Mouse (Mus musculus): ENCODE results near the gene Ccdc120. TPM values are rescaled to one million over a fixed set of nuclear protein-coding genes. Genes with fewer than 3 reads are reported as not detected.
"Not testable (repeated sequence)": the region's sequence is repeated elsewhere in the genome, so short reads cannot be mapped to it uniquely, and the experiment has no call there.

Ccdc120 gene
- polyA plus RNA-seq, 1 experiment from 2014 or later, result 25.3 TPM

DNA sequence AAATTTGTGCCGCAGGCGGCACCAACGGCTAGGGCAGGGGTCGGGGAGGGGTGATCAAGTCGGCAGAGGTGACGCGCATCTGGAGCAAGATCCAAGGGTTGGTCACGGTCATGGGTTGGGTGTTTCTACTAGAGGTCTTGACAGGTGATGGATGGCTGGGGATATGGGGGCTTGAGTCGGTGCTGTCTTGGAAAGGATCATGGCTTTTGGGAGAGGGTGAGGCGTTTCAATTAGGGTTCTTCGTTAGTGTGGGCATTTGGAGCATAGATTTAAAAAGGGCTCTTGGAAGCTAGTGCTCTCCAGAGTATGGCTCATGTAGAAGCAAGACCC, 28.5 kb downstream of the Ccdc120 start:
- H3K9me3 ChIP-seq (ENCODE audit: low read depth, low read length), result no peaks in the 10 kb centered on the region
- no peak for DNase-seq
- no peak for TF ChIP-seq CTCF (IDR thresholded peaks at IDR 0.05; ENCODE audit: low read depth)
- H3K36me3 ChIP-seq (ENCODE audit: insufficient read depth), result peaks cover 24% of the 10 kb centered on the region; the same call in 1 of the 2 replicates
- 27% methylated on average over 11 of the region's 11 CpGs for WGBS
- peak overlapping the region; percentile 52 for H3K4me3 ChIP-seq (ENCODE audit: low read depth, low read length)
- peak overlapping the region; percentile 65 for H3K4me2 ChIP-seq
- H3K27ac ChIP-seq (ENCODE audit: low read depth), result peak overlapping the region; percentile 95
- H3K4me1 ChIP-seq (ENCODE audit: insufficient read depth), result no peaks in the 10 kb centered on the region
- H3K27me3 ChIP-seq (ENCODE audit: insufficient read depth, low read length), result no peaks in the 10 kb centered on the region
- no peak for ATAC-seq (ENCODE audit: insufficient read depth)
- H3K9ac ChIP-seq, result peak overlapping the region; percentile 65

DNA sequence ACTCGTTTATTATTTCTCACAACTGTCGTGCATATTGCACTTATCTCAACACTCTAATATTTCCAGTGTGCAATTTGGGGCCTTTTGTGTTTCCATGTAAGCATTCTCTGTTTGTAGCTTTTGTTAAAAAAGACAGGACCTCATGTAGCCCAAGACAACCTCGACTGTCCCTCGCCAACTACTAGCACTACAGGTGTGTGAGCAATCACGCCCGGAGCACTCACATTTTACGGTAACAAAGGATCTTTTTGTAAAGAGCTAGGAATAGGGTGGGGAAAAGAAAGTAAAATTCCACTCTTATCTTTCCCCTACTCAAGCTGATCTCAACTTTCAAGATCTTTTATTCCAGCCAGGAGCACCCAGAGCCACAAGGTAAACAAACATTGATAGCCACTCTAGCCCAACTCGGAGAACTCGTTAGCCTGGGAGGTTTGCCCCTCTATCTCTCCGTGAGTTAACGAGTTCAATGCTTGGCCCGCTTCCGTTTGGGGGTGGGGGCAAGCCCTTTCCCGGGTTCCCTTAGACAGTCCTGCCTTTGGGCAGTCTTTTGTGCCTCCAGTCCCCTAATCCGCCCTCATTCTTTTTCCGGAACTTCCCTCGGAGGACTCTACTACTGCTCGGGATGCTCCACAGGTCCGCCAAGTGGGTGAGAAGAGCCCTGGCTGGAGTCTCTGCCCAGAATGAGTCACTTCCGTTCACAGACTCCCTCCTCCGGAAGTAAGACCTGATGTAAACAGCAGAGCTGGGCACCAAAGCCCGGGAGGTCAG, 29.0 kb downstream of the Ccdc120 start, which contains the start of gene Gm45208:
TSS of gene Gm45208 (plus strand) at position 732 of the 768 bp plus-strand sequence.
- DNase-seq (peak; percentile 86), ATAC-seq (ENCODE audit: insufficient read depth) (peak; percentile 94)
- Histone ChIP-seq H3K9me3 (ENCODE audit: low read depth, low read length) (no peaks in the 10 kb centered on the region), H3K9ac (peak within 1 kb of the TSS; percentile 65), H3K27ac (ENCODE audit: low read depth) (peak within 1 kb of the TSS; percentile 95), H3K4me2 (peak within 1 kb of the TSS; percentile 65), H3K36me3 (ENCODE audit: insufficient read depth) (peaks cover 18% of the 10 kb centered on the region; the same call in 1 of the 2 replicates), H3K4me1 (ENCODE audit: insufficient read depth) (no peaks in the 10 kb centered on the region), H3K4me3 (ENCODE audit: low read depth, low read length) (peak within 1 kb of the TSS; percentile 52), H3K27me3 (ENCODE audit: insufficient read depth, low read length) (no peaks in the 10 kb centered on the region)
- WGBS, result 9% methylated on average over 22 of the region's 22 CpGs
- no peak for TF ChIP-seq CTCF (IDR thresholded peaks at IDR 0.05; ENCODE audit: low read depth)

DNA sequence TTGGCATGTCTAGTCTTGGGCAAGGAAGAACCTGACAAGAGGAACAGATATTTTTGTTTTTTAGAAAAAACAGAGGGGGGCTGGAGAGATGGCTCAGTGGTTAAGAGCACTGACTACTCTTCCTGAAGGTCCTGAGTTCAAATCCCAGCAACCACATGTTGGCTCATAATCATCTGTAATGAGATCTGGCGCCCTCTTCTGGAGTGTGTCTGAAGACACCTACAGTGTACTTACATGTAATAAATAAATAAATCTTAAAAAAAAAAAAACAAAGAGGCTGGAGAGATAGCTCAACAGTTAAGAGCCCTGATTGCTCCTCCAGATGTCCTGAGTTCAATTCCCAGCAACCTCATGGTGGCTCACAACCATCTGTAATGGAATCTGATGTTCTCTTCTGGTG, 34.6 kb downstream of the Ccdc120 start:
- not testable (repeated sequence) for H3K4me3 ChIP-seq (ENCODE audit: low read depth, low read length); H3K9ac ChIP-seq; H3K36me3 ChIP-seq (ENCODE audit: insufficient read depth); H3K27ac ChIP-seq (ENCODE audit: low read depth); H3K4me2 ChIP-seq; H3K9me3 ChIP-seq (ENCODE audit: low read depth, low read length); DNase-seq; ATAC-seq (ENCODE audit: insufficient read depth); H3K4me1 ChIP-seq (ENCODE audit: insufficient read depth); H3K27me3 ChIP-seq (ENCODE audit: insufficient read depth, low read length)
- 50% methylated on average over 1 of the region's 1 CpGs for WGBS

- H3K9me3 ChIP-seq (ENCODE audit: low read depth, low read length); H3K4me1 ChIP-seq (ENCODE audit: insufficient read depth); H3K27me3 ChIP-seq (ENCODE audit: insufficient read depth, low read length); H3K36me3 ChIP-seq (ENCODE audit: insufficient read depth); H3K9ac ChIP-seq: not testable (repeated sequence)
- peak; percentile 97 for ATAC-seq (ENCODE audit: insufficient read depth)
- 10% methylated on average over 34 of the region's 60 CpGs for WGBS
- Histone ChIP-seq H3K27ac (ENCODE audit: low read depth) (0 out of 2 replicates have a peak within 1 kb of the TSS, but pooled peaks have one; percentile 33), H3K4me2 (peak within 1 kb of the TSS; percentile 61), H3K4me3 (ENCODE audit: low read depth, low read length) (peak within 1 kb of the TSS; percentile 32)
- DNase-seq, result peak; percentile 95
These were observed 36.4 kb downstream of the Ccdc120 start, which contains the start of gene Wdr45 for GRCm38 (mm10) chrX:7714135-7714899. Wdr45 (plus strand) TSS chrX:7714333.

- Histone ChIP-seq H3K27ac (ENCODE audit: low read depth) (0 out of 2 replicates have a peak overlapping the region, but pooled peaks have one; percentile 33), H3K4me3 (ENCODE audit: low read depth, low read length) (peak overlapping the region; percentile 32), H3K4me2 (peak overlapping the region; percentile 61)
- not testable (repeated sequence) for H3K9ac ChIP-seq; H3K9me3 ChIP-seq (ENCODE audit: low read depth, low read length); ATAC-seq (ENCODE audit: insufficient read depth); DNase-seq; H3K4me1 ChIP-seq (ENCODE audit: insufficient read depth); H3K27me3 ChIP-seq (ENCODE audit: insufficient read depth, low read length); H3K36me3 ChIP-seq (ENCODE audit: insufficient read depth)
- 15% methylated on average over 5 of the region's 12 CpGs for WGBS
These were observed 37.0 kb downstream of the Ccdc120 start for GRCm38 (mm10) chrX:7713764-7714134.

GRCm38 (mm10) chrX:7696954-7697381, 53.7 kb downstream of the Ccdc120 start, which contains the start of gene Gpkow:
Gpkow (plus strand) TSS chrX:7697131.
- ATAC-seq (ENCODE audit: insufficient read depth) (peak; percentile 97), DNase-seq (peak; percentile 94)
- no peak for TF ChIP-seq CTCF (IDR thresholded peaks at IDR 0.05; ENCODE audit: low read depth)
- H3K4me3 ChIP-seq (ENCODE audit: low read depth, low read length), result peak within 1 kb of the TSS; percentile 56
- no peaks in the 10 kb centered on the region for H3K4me1 ChIP-seq (ENCODE audit: insufficient read depth)
- 3% methylated on average over 33 of the region's 33 CpGs for WGBS
- no peaks in the 10 kb centered on the region for H3K9me3 ChIP-seq (ENCODE audit: low read depth, low read length)
- peaks cover 10% of the 10 kb centered on the region; the same call in 1 of the 2 replicates for H3K36me3 ChIP-seq (ENCODE audit: insufficient read depth)
- peak within 1 kb of the TSS; percentile 36; the same call in 1 of the 2 replicates for H3K27ac ChIP-seq (ENCODE audit: low read depth)
- no peaks in the 10 kb centered on the region for H3K27me3 ChIP-seq (ENCODE audit: insufficient read depth, low read length)
- peak within 1 kb of the TSS; percentile 67 for H3K4me2 ChIP-seq
- peak within 1 kb of the TSS; percentile 64 for H3K9ac ChIP-seq

DNA sequence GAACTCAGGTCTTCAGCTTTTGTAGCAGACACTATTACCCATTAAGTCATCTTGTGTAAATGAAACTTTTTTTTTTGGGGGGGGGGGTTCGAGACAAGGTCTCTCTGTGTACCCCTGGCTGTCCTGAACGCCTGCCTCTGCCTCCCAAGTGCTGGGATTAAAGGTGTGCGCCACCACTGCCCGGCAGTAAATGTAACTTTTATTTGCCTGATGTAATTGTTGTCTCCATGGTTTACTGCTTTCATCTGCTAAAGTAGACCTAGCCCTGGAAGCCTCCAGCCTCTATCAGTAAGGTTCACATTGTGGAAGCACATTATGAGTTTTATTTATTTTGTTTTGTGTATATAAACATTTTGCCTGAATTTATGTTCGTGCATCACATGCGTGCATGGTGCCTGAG, 54.2 kb downstream of the Ccdc120 start:
- WGBS, result 44% methylated on average over 6 of the region's 6 CpGs
- peak overlapping the region; percentile 56; the same call in 1 of the 2 replicates for H3K4me3 ChIP-seq (ENCODE audit: low read depth, low read length)
- H3K9me3 ChIP-seq (ENCODE audit: low read depth, low read length), result no peaks in the 10 kb centered on the region
- no peak overlapping the region for H3K9ac ChIP-seq
- H3K4me2 ChIP-seq, result peak overlapping the region; percentile 45
- H3K4me1 ChIP-seq (ENCODE audit: insufficient read depth), result no peaks in the 10 kb centered on the region
- H3K27me3 ChIP-seq (ENCODE audit: insufficient read depth, low read length), result no peaks in the 10 kb centered on the region
- DNase-seq, result no peak
- 0 out of 2 replicates have a peak, but pooled peaks cover 7% of the 10 kb centered on the region for H3K36me3 ChIP-seq (ENCODE audit: insufficient read depth)
- no peak overlapping the region for H3K27ac ChIP-seq (ENCODE audit: low read depth)
- no peak for TF ChIP-seq CTCF (IDR thresholded peaks at IDR 0.05; ENCODE audit: low read depth)
- peak; percentile 9; the same call in 1 of the 2 replicates for ATAC-seq (ENCODE audit: insufficient read depth)

All from lung, embryonic 14.5 days (tissue).